Mouse (Mus musculus) liver, embryonic 14.5 days (tissue): ENCODE measurements at regions not wholly inside any gene's neighbourhood (a gene's known extent, or its start where the extent isn't known, plus 50 kb on each side); places are given as distances from the start of the nearest gene placed in this dataset.

ENCODE experiments used
- CTCF ChIP-seq: IDR thresholded peaks from 2 replicates; pipeline ENCODE4 v1.5.1; 2016; ENCODE audit warnings: antibody characterized with exemption, low read depth, control low read depth
- EP300 ChIP-seq: IDR thresholded peaks from 2 replicates; pipeline ENCODE4 v1.6.1; 2016; ENCODE audit warnings: antibody characterized with exemption, low read depth

DNA sequence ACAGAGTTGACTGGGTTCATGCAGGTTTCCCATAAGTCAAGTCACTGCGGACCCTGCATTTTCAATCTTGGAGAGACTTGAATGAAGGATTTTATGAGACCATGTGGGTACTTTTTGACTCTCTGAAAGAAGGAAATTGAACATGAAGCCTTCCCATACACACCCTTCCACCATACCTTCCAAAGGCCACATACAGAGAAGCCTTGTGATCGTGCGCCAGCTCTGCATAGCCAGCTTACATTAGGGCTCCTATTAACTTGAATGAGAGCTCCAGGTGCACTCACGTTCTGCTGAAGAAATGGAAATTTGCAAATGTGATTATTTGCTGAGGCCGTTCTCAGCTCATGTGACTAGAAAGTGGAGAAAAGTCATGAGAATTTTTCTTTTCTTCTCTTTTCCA is 349.1 kb upstream of the Slc35b3 start:
- TF ChIP-seq CTCF (no peak), EP300 (no peak)
